Mouse (Mus musculus): Measurements from ENCODE around the gene Ikzf3. TPM values are rescaled to one million over a fixed set of nuclear protein-coding genes. Genes with fewer than 3 reads are reported as not detected.

Gene Ikzf3
- polyA plus RNA-seq, 1 experiment from 2014 or later: 0.35 TPM

- Histone ChIP-seq H3K4me1 (replicated peaks) (no peaks in the 10 kb centered on the region), H3K4me2 (no peak overlapping the region), H3K9ac (no peak overlapping the region), H3K4me3 (no peak overlapping the region), H3K36me3 (no peaks in the 10 kb centered on the region), H3K27ac (no peak overlapping the region), H3K27me3 (no peaks in the 10 kb centered on the region), H3K9me3 (no peaks in the 10 kb centered on the region)
- ATAC-seq (ENCODE audit: low FRiP score): no peak
- 45% methylated on average over 7 of the region's 7 CpGs for WGBS
Measured at GRCm38 (mm10) chr11:98560942-98561341, 15.1 kb upstream of the Ikzf3 start.

GRCm38 (mm10) chr11:98555124-98555700 is 9.4 kb upstream of the Ikzf3 start:
- 0 out of 2 replicates have a peak, but pooled peaks cover 3% of the 10 kb centered on the region for H3K9me3 ChIP-seq
- no peak for ATAC-seq (ENCODE audit: low FRiP score)
- no peak overlapping the region for H3K27ac ChIP-seq
- no peak overlapping the region for H3K9ac ChIP-seq
- H3K4me2 ChIP-seq: no peak overlapping the region
- no peak overlapping the region for H3K4me3 ChIP-seq
- peaks cover 11% of the 10 kb centered on the region; the same call in 1 of the 2 replicates for H3K4me1 ChIP-seq (replicated peaks)
- peaks cover 3% of the 10 kb centered on the region for H3K27me3 ChIP-seq
- WGBS: 66% methylated on average over 12 of the region's 12 CpGs
- H3K36me3 ChIP-seq: no peaks in the 10 kb centered on the region

GRCm38 (mm10) chr11:98553966-98554365 is 8.1 kb upstream of the Ikzf3 start:
- no peak overlapping the region for H3K4me2 ChIP-seq
- no peak overlapping the region for H3K9ac ChIP-seq
- H3K9me3 ChIP-seq: 0 out of 2 replicates have a peak, but pooled peaks cover 3% of the 10 kb centered on the region
- WGBS: 92% methylated on average over 4 of the region's 4 CpGs
- H3K27me3 ChIP-seq: peaks cover 15% of the 10 kb centered on the region
- H3K4me3 ChIP-seq: no peak overlapping the region
- H3K36me3 ChIP-seq: no peaks in the 10 kb centered on the region
- H3K27ac ChIP-seq: no peak overlapping the region
- peaks cover 11% of the 10 kb centered on the region; the same call in 1 of the 2 replicates for H3K4me1 ChIP-seq (replicated peaks)
- no peak for ATAC-seq (ENCODE audit: low FRiP score)

- H3K9ac ChIP-seq: peak within 1 kb of the TSS; percentile 80
- H3K4me2 ChIP-seq: peak within 1 kb of the TSS; percentile 65
- 0 out of 2 replicates have a peak, but pooled peaks cover 3% of the 10 kb centered on the region for H3K9me3 ChIP-seq
- ATAC-seq (ENCODE audit: low FRiP score): peak; percentile 98
- WGBS: under 1% methylated on average over 51 of the region's 51 CpGs
- H3K27ac ChIP-seq: peak within 1 kb of the TSS; percentile 94
- peaks cover 11% of the 10 kb centered on the region; the same call in 1 of the 2 replicates for H3K4me1 ChIP-seq (replicated peaks)
- peaks cover 43% of the 10 kb centered on the region for H3K27me3 ChIP-seq
- H3K4me3 ChIP-seq: peak within 1 kb of the TSS; percentile 65
- H3K36me3 ChIP-seq: no peaks in the 10 kb centered on the region
Measured at GRCm38 (mm10) chr11:98550975-98551828, 5.4 kb upstream of the Ikzf3 start, which contains the start of gene Zpbp2. Gene Zpbp2 (plus strand): TSS chr11:98551097.

- no peaks in the 10 kb centered on the region for H3K36me3 ChIP-seq
- peaks cover 50% of the 10 kb centered on the region for H3K27me3 ChIP-seq
- H3K9me3 ChIP-seq: 0 out of 2 replicates have a peak, but pooled peaks cover 3% of the 10 kb centered on the region
- H3K9ac ChIP-seq: peak overlapping the region; percentile 80; the same call in 1 of the 2 replicates
- no peak for ATAC-seq (ENCODE audit: low FRiP score)
- WGBS: 19% methylated on average over 20 of the region's 20 CpGs
- peak overlapping the region; percentile 65 for H3K4me2 ChIP-seq
- peaks cover 16% of the 10 kb centered on the region for H3K4me1 ChIP-seq (replicated peaks)
- peak overlapping the region; percentile 65 for H3K4me3 ChIP-seq
- H3K27ac ChIP-seq: no peak overlapping the region
Measured at GRCm38 (mm10) chr11:98550311-98550974, 4.6 kb upstream of the Ikzf3 start.

- no peak for ATAC-seq (ENCODE audit: low FRiP score)
- H3K9ac ChIP-seq: no peak overlapping the region
- peaks cover 60% of the 10 kb centered on the region for H3K27me3 ChIP-seq
- 0 out of 2 replicates have a peak, but pooled peaks cover 3% of the 10 kb centered on the region for H3K9me3 ChIP-seq
- no peak overlapping the region for H3K4me3 ChIP-seq
- H3K4me1 ChIP-seq (replicated peaks): peaks cover 19% of the 10 kb centered on the region
- 69% methylated on average over 4 of the region's 4 CpGs for WGBS
- H3K27ac ChIP-seq: no peak overlapping the region
- no peaks in the 10 kb centered on the region for H3K36me3 ChIP-seq
- H3K4me2 ChIP-seq: no peak overlapping the region
Measured at GRCm38 (mm10) chr11:98549363-98549762, 3.5 kb upstream of the Ikzf3 start.

- peaks cover 19% of the 10 kb centered on the region for H3K4me1 ChIP-seq (replicated peaks)
- H3K36me3 ChIP-seq: no peaks in the 10 kb centered on the region
- no peaks in the 10 kb centered on the region for H3K9me3 ChIP-seq
- no peak overlapping the region for H3K4me2 ChIP-seq
- WGBS: 64% methylated on average over 3 of the region's 3 CpGs
- peaks cover 77% of the 10 kb centered on the region for H3K27me3 ChIP-seq
- no peak overlapping the region for H3K9ac ChIP-seq
- H3K27ac ChIP-seq: no peak overlapping the region
- no peak overlapping the region for H3K4me3 ChIP-seq
- no peak for ATAC-seq (ENCODE audit: low FRiP score)
Measured at GRCm38 (mm10) chr11:98547308-98547693, 1.5 kb upstream of the Ikzf3 start.

GRCm38 (mm10) chr11:98546529-98547307 is 887 bp upstream of the Ikzf3 start:
- no peak overlapping the region for H3K4me2 ChIP-seq
- no peak for ATAC-seq (ENCODE audit: low FRiP score)
- no peaks in the 10 kb centered on the region for H3K36me3 ChIP-seq
- H3K4me3 ChIP-seq: no peak overlapping the region
- 46% methylated on average over 12 of the region's 12 CpGs for WGBS
- H3K27me3 ChIP-seq: peaks cover 82% of the 10 kb centered on the region
- H3K9ac ChIP-seq: no peak overlapping the region
- no peaks in the 10 kb centered on the region for H3K9me3 ChIP-seq
- peaks cover 17% of the 10 kb centered on the region for H3K4me1 ChIP-seq (replicated peaks)
- no peak overlapping the region for H3K27ac ChIP-seq

- H3K27ac ChIP-seq: no peak overlapping the region
- no peak for ATAC-seq (ENCODE audit: low FRiP score)
- no peaks in the 10 kb centered on the region for H3K9me3 ChIP-seq
- no peaks in the 10 kb centered on the region for H3K36me3 ChIP-seq
- peaks cover 8% of the 10 kb centered on the region for H3K4me1 ChIP-seq (replicated peaks)
- WGBS: 3% methylated on average over 16 of the region's 16 CpGs
- H3K9ac ChIP-seq: peak overlapping the region; percentile 66
- H3K4me3 ChIP-seq: peak overlapping the region; percentile 46
- peak overlapping the region; percentile 85 for H3K4me2 ChIP-seq
- H3K27me3 ChIP-seq: peaks cover 88% of the 10 kb centered on the region
Measured at GRCm38 (mm10) chr11:98544890-98545677, 747 bp downstream of the Ikzf3 start.

GRCm38 (mm10) chr11:98543414-98543813 is 2.4 kb downstream of the Ikzf3 start:
- ATAC-seq (ENCODE audit: low FRiP score): no peak
- WGBS: 87% methylated on average over 1 of the region's 1 CpGs
- Histone ChIP-seq H3K27me3 (peaks cover 71% of the 10 kb centered on the region), H3K36me3 (no peaks in the 10 kb centered on the region), H3K27ac (no peak overlapping the region), H3K4me1 (replicated peaks) (peaks cover 8% of the 10 kb centered on the region), H3K9me3 (no peaks in the 10 kb centered on the region; the same call in 1 of the 2 replicates), H3K4me2 (no peak overlapping the region), H3K4me3 (no peak overlapping the region), H3K9ac (no peak overlapping the region)

- no peak overlapping the region for H3K4me3 ChIP-seq
- H3K4me1 ChIP-seq (replicated peaks): peaks cover 8% of the 10 kb centered on the region
- H3K36me3 ChIP-seq: no peaks in the 10 kb centered on the region
- H3K9ac ChIP-seq: no peak overlapping the region
- no peak overlapping the region for H3K4me2 ChIP-seq
- no peaks in the 10 kb centered on the region; the same call in 1 of the 2 replicates for H3K9me3 ChIP-seq
- 72% methylated on average over 8 of the region's 8 CpGs for WGBS
- peaks cover 62% of the 10 kb centered on the region for H3K27me3 ChIP-seq
- H3K27ac ChIP-seq: no peak overlapping the region
- no peak for ATAC-seq (ENCODE audit: low FRiP score)
Measured at GRCm38 (mm10) chr11:98542553-98542952, 3.3 kb downstream of the Ikzf3 start.

Data from hindbrain, embryonic 13.5 days (tissue).